Mouse (Mus musculus): ENCODE data around the gene Synj2.

DNA sequence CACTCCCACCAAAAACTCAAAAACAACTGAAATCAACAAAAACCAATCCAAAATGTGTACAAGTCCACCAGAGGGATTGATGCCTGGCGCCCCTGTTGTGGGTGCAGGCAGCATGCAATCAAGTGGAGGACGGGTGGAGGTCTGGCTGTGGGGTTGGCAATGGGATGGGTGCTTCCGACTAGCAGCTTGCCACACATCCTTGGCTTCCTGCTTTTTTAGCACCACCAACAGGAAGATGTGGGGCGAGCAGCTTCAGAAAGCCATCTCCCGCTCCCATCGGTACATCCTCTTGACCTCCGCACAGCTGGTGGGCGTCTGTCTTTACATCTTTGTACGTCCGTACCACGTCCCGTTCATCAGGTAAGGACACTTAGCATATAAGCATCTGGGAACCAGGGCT, 76.2 kb downstream of the Synj2 start:
- no peak for TF ChIP-seq POLR2A (IDR thresholded peaks at IDR 0.05; ENCODE audit: low read depth, low read length)
- no peak for TF ChIP-seq CTCF (IDR thresholded peaks at IDR 0.05; ENCODE audit: extremely low read depth, insufficient read depth, insufficient read length, insufficient replicate concordance)
